Mouse (Mus musculus) liver, embryonic 15.5 days (tissue): ENCODE data around the gene Ift20. TPM values are rescaled to one million over a fixed set of nuclear protein-coding genes. Genes with fewer than 3 reads are reported as not detected.
A peak's percentile ranks its signal among the peaks of the same experiment; 100 is the strongest.
"Not testable (repeated sequence)": the region's sequence is repeated elsewhere in the genome, so short reads cannot be mapped to it uniquely, and the experiment has no call there.

Experiments
- ATAC-seq: fragments of 200-750 bp; cut with Nextera tagmentation; 2 replicates; pipeline ENCODE4 v1.8.0; 2017; ENCODE audit warnings: moderate number of reproducible peaks, mild to moderate bottlenecking, moderate library complexity; ENCODE audit not compliant: insufficient read depth
- H3K27ac ChIP-seq: fragments of 300-500 bp; sonication (generic); replicated peaks from 2 replicates; pipeline ENCODE4 v1.5.1; 2015; ENCODE audit warnings: mild to moderate bottlenecking, inconsistent platforms
- H3K27me3 ChIP-seq: fragments of 300-500 bp; sonication (generic); 2 replicates; pipeline ENCODE4 v1.6.1; 2015; ENCODE audit warnings: mild to moderate bottlenecking, inconsistent platforms
- H3K36me3 ChIP-seq: fragments of 300-500 bp; sonication (generic); replicated peaks from 2 replicates; pipeline ENCODE4 v1.6.1; 2015; ENCODE audit warnings: moderate library complexity, mild to moderate bottlenecking, inconsistent platforms
- H3K4me1 ChIP-seq: fragments of 300-500 bp; sonication (generic); replicated peaks from 2 replicates; pipeline ENCODE4 v1.6.1; 2015; ENCODE audit warnings: inconsistent platforms
- H3K4me2 ChIP-seq: fragments of 300-500 bp; sonication (generic); 2 replicates; pipeline ENCODE4 v1.6.1; 2015; ENCODE audit warnings: moderate library complexity, mild to moderate bottlenecking, inconsistent platforms
- H3K4me3 ChIP-seq: fragments of 300-500 bp; sonication (generic); replicated peaks from 2 replicates; pipeline ENCODE4 v1.5.1; 2015; ENCODE audit warnings: mild to moderate bottlenecking, inconsistent platforms
- H3K9ac ChIP-seq: fragments of 300-500 bp; sonication (generic); 2 replicates; pipeline ENCODE4 v1.6.1; 2015; ENCODE audit warnings: moderate library complexity, mild to moderate bottlenecking, inconsistent platforms
- H3K9me3 ChIP-seq: fragments of 300-500 bp; sonication (generic); replicated peaks from 2 replicates; pipeline ENCODE4 v1.6.1; 2016; ENCODE audit warnings: inconsistent platforms
- WGBS: fragments of 180-500 bp; shearing (Covaris S2); methylation state at CpG from one replicate; pipeline ENCODE4 v1.1.7; 2015; ENCODE audit warnings: mixed read lengths; ENCODE audit not compliant: insufficient replicate concordance; 5-methylcytosine and 5-hydroxymethylcytosine counted together
- polyA plus RNA-seq: library from polyadenylated mRNA; unstranded; fragments of >200 nt; fragmentation: Nextera tagmentation; extraction: Ambion mirVana; gene quantifications from 2 replicates; pipeline ENCODE4 v1.2.1, GENCODE M21; 2015

Gene Ift20
- polyA plus RNA-seq, 1 experiment from 2014 or later, result 66.1 TPM

GRCm38 (mm10) chr11:78523241-78523955, 12.8 kb upstream of the Ift20 start:
- no peak overlapping the region for H3K27ac ChIP-seq
- H3K4me1 ChIP-seq, result no peaks in the 10 kb centered on the region
- 76% methylated on average over 9 of the region's 9 CpGs for WGBS
- H3K4me2 ChIP-seq, result no peak overlapping the region
- ATAC-seq, result no peak
- H3K9ac ChIP-seq, result no peak overlapping the region
- H3K9me3 ChIP-seq, result no peaks in the 10 kb centered on the region
- no peaks in the 10 kb centered on the region for H3K27me3 ChIP-seq
- peaks cover 89% of the 10 kb centered on the region for H3K36me3 ChIP-seq
- H3K4me3 ChIP-seq, result no peak overlapping the region

DNA sequence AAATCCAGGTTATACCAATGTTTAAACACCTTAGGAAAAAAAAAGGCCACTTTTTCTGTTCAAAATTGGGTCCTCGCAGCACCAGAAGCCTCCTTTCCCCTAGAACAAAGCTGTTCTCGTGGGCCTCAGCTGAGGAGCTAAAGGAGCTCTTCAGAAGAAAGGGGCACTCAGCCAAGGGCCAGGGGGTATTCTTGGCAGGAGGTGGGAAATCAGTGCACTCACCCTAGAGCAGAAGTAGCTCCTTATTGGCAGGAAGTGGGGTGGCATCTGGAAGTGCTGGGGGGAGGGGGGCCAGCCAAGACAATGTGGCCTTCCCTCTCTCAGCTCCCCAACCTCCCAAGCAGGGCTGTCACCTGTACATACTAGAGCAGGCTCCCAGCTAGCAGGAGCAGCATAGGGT, 11.3 kb upstream of the Ift20 start:
- no peak overlapping the region for H3K9ac ChIP-seq
- H3K36me3 ChIP-seq, result peaks cover 85% of the 10 kb centered on the region
- no peak overlapping the region for H3K4me2 ChIP-seq
- no peak for ATAC-seq
- H3K4me1 ChIP-seq, result no peaks in the 10 kb centered on the region
- 68% methylated on average over 2 of the region's 2 CpGs for WGBS
- no peak overlapping the region for H3K4me3 ChIP-seq
- H3K27me3 ChIP-seq, result no peaks in the 10 kb centered on the region
- no peaks in the 10 kb centered on the region for H3K9me3 ChIP-seq
- H3K27ac ChIP-seq, result no peak overlapping the region

- Histone ChIP-seq H3K27me3 (no peaks in the 10 kb centered on the region), H3K4me3 (no peak overlapping the region), H3K4me2 (no peak overlapping the region), H3K27ac (no peak overlapping the region), H3K4me1 (no peaks in the 10 kb centered on the region), H3K36me3 (peaks cover 48% of the 10 kb centered on the region), H3K9me3 (no peaks in the 10 kb centered on the region), H3K9ac (no peak overlapping the region)
- no peak for ATAC-seq
- WGBS, result 78% methylated on average over 9 of the region's 9 CpGs
Measured at GRCm38 (mm10) chr11:78528714-78529113, 7.4 kb upstream of the Ift20 start.

GRCm38 (mm10) chr11:78530001-78530400, 6.2 kb upstream of the Ift20 start:
- 78% methylated on average over 12 of the region's 12 CpGs for WGBS

DNA sequence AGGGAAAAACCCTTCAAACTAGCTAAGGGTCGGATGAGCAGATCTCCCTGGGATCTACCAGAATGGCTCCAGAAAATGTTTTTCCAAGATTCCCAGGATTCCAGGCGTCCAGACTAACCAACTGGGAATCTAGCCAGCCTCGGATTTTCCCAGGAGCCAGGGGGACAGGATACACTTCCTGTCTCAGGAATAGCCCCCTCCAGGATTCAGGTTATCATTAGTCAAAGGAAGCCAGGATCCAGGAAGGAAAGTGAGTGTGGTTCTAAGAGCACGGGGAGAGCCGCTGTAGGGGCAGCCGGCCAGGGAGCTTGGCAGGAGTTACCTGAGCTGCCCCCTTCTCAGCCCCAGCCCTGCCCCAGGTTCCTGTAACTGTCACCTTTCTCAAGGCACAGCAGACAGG, 5.1 kb upstream of the Ift20 start:
- no peak overlapping the region for H3K4me2 ChIP-seq
- no peak for ATAC-seq
- H3K9ac ChIP-seq, result no peak overlapping the region
- peaks cover 19% of the 10 kb centered on the region for H3K4me1 ChIP-seq
- H3K27ac ChIP-seq, result no peak overlapping the region; the same call in 1 of the 2 replicates
- no peaks in the 10 kb centered on the region for H3K9me3 ChIP-seq
- WGBS, result 52% methylated on average over 6 of the region's 6 CpGs
- H3K27me3 ChIP-seq, result no peaks in the 10 kb centered on the region
- peaks cover 28% of the 10 kb centered on the region for H3K36me3 ChIP-seq
- no peak overlapping the region for H3K4me3 ChIP-seq

More at GRCm38 (mm10) chr11:78530001-78530400, 6.2 kb upstream of the Ift20 start:
- Histone ChIP-seq H3K4me1 (peaks cover 9% of the 10 kb centered on the region), H3K27ac (no peak overlapping the region), H3K27me3 (no peaks in the 10 kb centered on the region), H3K9me3 (no peaks in the 10 kb centered on the region), H3K4me3 (no peak overlapping the region), H3K36me3 (peaks cover 35% of the 10 kb centered on the region), H3K4me2 (no peak overlapping the region), H3K9ac (no peak overlapping the region)
- no peak for ATAC-seq

- ATAC-seq, H3K9me3 ChIP-seq, H3K9ac ChIP-seq, H3K4me2 ChIP-seq, H3K27me3 ChIP-seq, H3K27ac ChIP-seq, H3K4me3 ChIP-seq: not testable (repeated sequence)
- WGBS, result 66% methylated on average over 10 of the region's 10 CpGs
- Histone ChIP-seq H3K4me1 (peaks cover 19% of the 10 kb centered on the region), H3K36me3 (peaks cover 23% of the 10 kb centered on the region; the same call in 1 of the 2 replicates)
Measured at GRCm38 (mm10) chr11:78531515-78531914, 4.6 kb upstream of the Ift20 start.

DNA sequence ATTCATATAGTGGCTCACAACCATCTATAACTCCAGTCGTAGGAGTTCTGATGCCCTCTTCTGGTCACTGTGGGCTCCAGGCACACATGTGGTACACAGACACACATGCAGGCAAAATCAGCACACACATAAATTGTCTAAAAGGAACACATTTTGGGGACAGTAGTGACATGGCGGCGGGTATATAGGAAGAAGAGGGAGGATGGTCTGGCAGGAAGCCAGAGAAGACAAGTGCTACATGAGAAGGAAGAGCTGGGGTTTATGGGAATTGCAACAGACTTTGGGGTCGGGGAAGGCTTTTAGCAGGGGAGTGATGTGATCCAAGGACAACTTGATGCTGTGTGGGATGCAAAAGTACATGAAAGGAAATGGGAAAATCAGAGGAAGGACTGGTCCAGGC, 1.6 kb upstream of the Ift20 start:
- Histone ChIP-seq H3K27ac (no peak overlapping the region), H3K27me3 (no peaks in the 10 kb centered on the region), H3K9me3 (no peaks in the 10 kb centered on the region), H3K4me2 (peak overlapping the region; percentile 95), H3K4me1 (peaks cover 45% of the 10 kb centered on the region), H3K36me3 (peaks cover 16% of the 10 kb centered on the region), H3K4me3 (no peak overlapping the region; the same call in 1 of the 2 replicates), H3K9ac (no peak overlapping the region)
- ATAC-seq, result no peak
- WGBS, result 61% methylated on average over 4 of the region's 4 CpGs

- Histone ChIP-seq H3K4me2 (peak overlapping the region; percentile 95), H3K27me3 (no peaks in the 10 kb centered on the region), H3K9me3 (no peaks in the 10 kb centered on the region), H3K4me3 (peak overlapping the region; percentile 86), H3K4me1 (peaks cover 45% of the 10 kb centered on the region), H3K27ac (peak overlapping the region; percentile 90), H3K9ac (peak overlapping the region; percentile 67), H3K36me3 (peaks cover 22% of the 10 kb centered on the region)
- ATAC-seq, result no peak
- 1% methylated on average over 23 of the region's 23 CpGs for WGBS
Measured at GRCm38 (mm10) chr11:78535376-78536079, 633 bp upstream of the Ift20 start.

DNA sequence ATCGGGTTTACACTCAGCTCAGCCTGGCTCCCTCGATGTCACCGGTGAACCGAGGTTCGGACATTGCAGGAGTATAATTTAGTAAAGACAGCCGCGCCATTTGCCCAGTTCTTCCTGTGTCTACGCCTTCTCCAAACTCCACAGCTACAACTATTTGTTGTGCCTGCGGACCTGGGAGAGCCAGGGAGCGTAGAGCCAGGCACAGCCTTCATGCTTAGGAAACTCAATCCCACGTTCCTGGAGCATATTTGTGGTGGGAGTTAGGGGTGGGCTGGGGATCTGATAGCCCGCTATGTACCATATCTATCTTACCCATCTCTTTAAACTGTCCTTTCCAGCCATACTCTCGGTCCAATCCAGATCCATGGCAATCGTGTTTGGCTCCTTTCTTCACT, 526 bp downstream of the Ift20 start:
- H3K36me3 ChIP-seq, result peaks cover 32% of the 10 kb centered on the region
- H3K27ac ChIP-seq, result peak overlapping the region; percentile 90
- H3K9ac ChIP-seq, result peak overlapping the region; percentile 87
- WGBS, result under 1% methylated on average over 14 of the region's 14 CpGs
- no peaks in the 10 kb centered on the region for H3K9me3 ChIP-seq
- no peaks in the 10 kb centered on the region for H3K27me3 ChIP-seq
- ATAC-seq, result no peak
- peaks cover 45% of the 10 kb centered on the region for H3K4me1 ChIP-seq
- H3K4me3 ChIP-seq, result peak overlapping the region; percentile 86
- H3K4me2 ChIP-seq, result peak overlapping the region; percentile 95

DNA sequence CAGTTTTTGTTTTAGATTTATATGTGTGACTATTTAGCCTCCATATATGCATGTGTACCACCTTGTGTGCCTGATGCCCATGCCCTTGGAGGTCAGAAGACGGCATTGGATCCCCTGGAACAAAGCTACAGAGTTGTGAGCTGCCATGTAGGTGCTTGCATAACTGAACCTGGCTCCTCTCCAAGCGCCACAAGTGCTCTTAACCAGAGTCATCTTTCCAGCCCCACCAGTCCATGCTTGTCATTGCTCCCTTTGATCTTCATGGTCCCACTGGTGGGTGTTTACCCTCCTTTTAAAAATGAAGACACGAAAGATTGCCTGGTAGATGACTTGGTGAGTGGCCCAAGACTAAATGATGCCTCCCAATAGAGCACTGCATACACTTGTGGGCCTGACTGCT, 4.2 kb downstream of the Ift20 start:
- peaks cover 38% of the 10 kb centered on the region for H3K4me1 ChIP-seq
- 66% methylated on average over 3 of the region's 3 CpGs for WGBS
- H3K27ac ChIP-seq, result no peak overlapping the region
- H3K9me3 ChIP-seq, result no peaks in the 10 kb centered on the region
- H3K36me3 ChIP-seq, result peaks cover 65% of the 10 kb centered on the region
- no peaks in the 10 kb centered on the region for H3K27me3 ChIP-seq
- H3K4me2 ChIP-seq, result no peak overlapping the region
- ATAC-seq, result no peak
- H3K9ac ChIP-seq, result no peak overlapping the region
- H3K4me3 ChIP-seq, result no peak overlapping the region

GRCm38 (mm10) chr11:78544449-78545111, 8.4 kb downstream of the Ift20 start:
- Histone ChIP-seq H3K4me2 (no peak overlapping the region), H3K4me1 (peaks cover 37% of the 10 kb centered on the region), H3K27me3 (no peaks in the 10 kb centered on the region), H3K4me3 (no peak overlapping the region), H3K27ac (no peak overlapping the region), H3K36me3 (peaks cover 56% of the 10 kb centered on the region), H3K9ac (no peak overlapping the region), H3K9me3 (no peaks in the 10 kb centered on the region)
- 91% methylated on average over 7 of the region's 7 CpGs for WGBS
- no peak for ATAC-seq
